Mouse (Mus musculus) ES-Bruce4 (cell line): ENCODE measurements around the gene Actn4.

Source experiments
- CTCF ChIP-seq: IDR thresholded peaks from one replicate; pipeline ENCODE4 v1.8.1; 2011; ENCODE audit warnings: low read depth, low read length
- EP300 ChIP-seq: IDR thresholded peaks from 2 replicates; pipeline ENCODE4 v1.6.1; 2011; ENCODE audit warnings: low read depth, low read length; ENCODE audit not compliant: insufficient read depth
- POLR2A ChIP-seq: IDR thresholded peaks from one replicate; pipeline ENCODE4 v1.8.1; 2011; ENCODE audit warnings: low read length; ENCODE audit not compliant: insufficient read depth

GRCm38 (mm10) chr7:28931032-28931694, 31.0 kb downstream of the Actn4 start:
- TF ChIP-seq CTCF (no peak), EP300 (no peak), POLR2A (no peak)
